Mouse (Mus musculus): ENCODE measurements around the gene Zfp866. TPM values are rescaled to one million over a fixed set of nuclear protein-coding genes. Genes with fewer than 3 reads are reported as not detected.

The Zfp866 gene
- 0.07 and 0.09 TPM in 2 replicates for polyA plus RNA-seq (2012)

- no peak for TF ChIP-seq GATA1 (IDR thresholded peaks at IDR 0.05; ENCODE audit: low read length)
- no peaks in the 10 kb centered on the region for H3K27me3 ChIP-seq (ENCODE audit: control insufficient read depth)
These were observed at the start of gene Zfp866, which contains the start of gene Atp13a1 for GRCm38 (mm10) chr8:69790773-69791367. Gene Zfp866, minus strand, starts transcription at chr8:69791178. Gene Atp13a1, plus strand, starts transcription at chr8:69791163.

GRCm38 (mm10) chr8:69837057-69837682, 46.2 kb upstream of the Zfp866 start:
- no peak overlapping the region for H3K4me3 ChIP-seq (replicated peaks)
- no peaks in the 10 kb centered on the region for H3K36me3 ChIP-seq (ENCODE audit: control insufficient read depth)
- peaks cover 11% of the 10 kb centered on the region for H3K27me3 ChIP-seq (ENCODE audit: control insufficient read depth)
- H3K9me3 ChIP-seq (ENCODE audit: control insufficient read depth, low read length): no peaks in the 10 kb centered on the region
- TF ChIP-seq GATA1 (IDR thresholded peaks at IDR 0.05; ENCODE audit: low read length): no peak
- no peak for TF ChIP-seq TAL1 (IDR thresholded peaks at IDR 0.05; ENCODE audit: low read length)
- peaks cover 10% of the 10 kb centered on the region for H3K4me1 ChIP-seq (ENCODE audit: control insufficient read depth)

More at GRCm38 (mm10) chr8:69790773-69791367, at the start of gene Zfp866, which contains the start of gene Atp13a1:
- Histone ChIP-seq H3K4me3 (replicated peaks) (peak within 1 kb of the TSS; percentile 100), H3K9me3 (ENCODE audit: control insufficient read depth, low read length) (no peaks in the 10 kb centered on the region), H3K36me3 (ENCODE audit: control insufficient read depth) (peaks cover 38% of the 10 kb centered on the region), H3K4me1 (ENCODE audit: control insufficient read depth) (peaks cover 40% of the 10 kb centered on the region)

GRCm38 (mm10) chr8:69832298-69832853, 41.4 kb upstream of the Zfp866 start, which contains the start of gene Pbx4:
Gene Pbx4, plus strand, starts transcription at chr8:69832491.
- H3K36me3 ChIP-seq (ENCODE audit: control insufficient read depth): no peaks in the 10 kb centered on the region
- H3K9me3 ChIP-seq (ENCODE audit: control insufficient read depth, low read length): no peaks in the 10 kb centered on the region
- H3K4me1 ChIP-seq (ENCODE audit: control insufficient read depth): peaks cover 13% of the 10 kb centered on the region
- TF ChIP-seq TAL1 (IDR thresholded peaks at IDR 0.05; ENCODE audit: low read length) (no peak), GATA1 (IDR thresholded peaks at IDR 0.05; ENCODE audit: low read length) (peak; percentile 51; the same call in 1 of the 2 replicates)
- H3K4me3 ChIP-seq (replicated peaks): peak within 1 kb of the TSS; percentile 72
- H3K27me3 ChIP-seq (ENCODE audit: control insufficient read depth): peaks cover 11% of the 10 kb centered on the region

GRCm38 (mm10) chr8:69826371-69826770, 35.4 kb upstream of the Zfp866 start:
- H3K27me3 ChIP-seq (ENCODE audit: control insufficient read depth): peaks cover 13% of the 10 kb centered on the region
- no peak overlapping the region for H3K4me3 ChIP-seq (replicated peaks)
- TF ChIP-seq GATA1 (IDR thresholded peaks at IDR 0.05; ENCODE audit: low read length): no peak
- TF ChIP-seq TAL1 (IDR thresholded peaks at IDR 0.05; ENCODE audit: low read length): no peak
- no peaks in the 10 kb centered on the region for H3K9me3 ChIP-seq (ENCODE audit: control insufficient read depth, low read length)
- H3K4me1 ChIP-seq (ENCODE audit: control insufficient read depth): peaks cover 12% of the 10 kb centered on the region
- H3K36me3 ChIP-seq (ENCODE audit: control insufficient read depth): no peaks in the 10 kb centered on the region; the same call in 1 of the 2 replicates

- Histone ChIP-seq H3K4me3 (replicated peaks) (peak within 1 kb of the TSS; percentile 56), H3K27me3 (ENCODE audit: control insufficient read depth) (peaks cover 13% of the 10 kb centered on the region), H3K9me3 (ENCODE audit: control insufficient read depth, low read length) (no peaks in the 10 kb centered on the region), H3K36me3 (ENCODE audit: control insufficient read depth) (peaks cover 4% of the 10 kb centered on the region), H3K4me1 (ENCODE audit: control insufficient read depth) (peaks cover 12% of the 10 kb centered on the region)
- TF ChIP-seq GATA1 (IDR thresholded peaks at IDR 0.05; ENCODE audit: low read length) (no peak), TAL1 (IDR thresholded peaks at IDR 0.05; ENCODE audit: low read length) (no peak)
These were observed 31.6 kb upstream of the Zfp866 start, which contains the start of gene Lpar2 for GRCm38 (mm10) chr8:69822386-69823191. Gene Lpar2, plus strand, starts transcription at chr8:69822429.

GRCm38 (mm10) chr8:69821971-69822385, 31.0 kb upstream of the Zfp866 start:
- H3K9me3 ChIP-seq (ENCODE audit: control insufficient read depth, low read length): no peaks in the 10 kb centered on the region
- H3K36me3 ChIP-seq (ENCODE audit: control insufficient read depth): peaks cover 9% of the 10 kb centered on the region
- H3K27me3 ChIP-seq (ENCODE audit: control insufficient read depth): peaks cover 13% of the 10 kb centered on the region
- peak overlapping the region; percentile 56 for H3K4me3 ChIP-seq (replicated peaks)
- peaks cover 12% of the 10 kb centered on the region for H3K4me1 ChIP-seq (ENCODE audit: control insufficient read depth)
- TF ChIP-seq GATA1 (IDR thresholded peaks at IDR 0.05; ENCODE audit: low read length) (no peak), TAL1 (IDR thresholded peaks at IDR 0.05; ENCODE audit: low read length) (no peak)

GRCm38 (mm10) chr8:69820466-69820865, 29.5 kb upstream of the Zfp866 start:
- Histone ChIP-seq H3K4me3 (replicated peaks) (no peak overlapping the region), H3K27me3 (ENCODE audit: control insufficient read depth) (peaks cover 13% of the 10 kb centered on the region), H3K4me1 (ENCODE audit: control insufficient read depth) (peaks cover 12% of the 10 kb centered on the region), H3K36me3 (ENCODE audit: control insufficient read depth) (peaks cover 13% of the 10 kb centered on the region), H3K9me3 (ENCODE audit: control insufficient read depth, low read length) (no peaks in the 10 kb centered on the region)
- TF ChIP-seq TAL1 (IDR thresholded peaks at IDR 0.05; ENCODE audit: low read length) (no peak), GATA1 (IDR thresholded peaks at IDR 0.05; ENCODE audit: low read length) (no peak)

- no peaks in the 10 kb centered on the region for H3K9me3 ChIP-seq (ENCODE audit: control insufficient read depth, low read length)
- no peaks in the 10 kb centered on the region for H3K4me1 ChIP-seq (ENCODE audit: control insufficient read depth)
- no peaks in the 10 kb centered on the region for H3K27me3 ChIP-seq (ENCODE audit: control insufficient read depth)
- no peak for TF ChIP-seq TAL1 (IDR thresholded peaks at IDR 0.05; ENCODE audit: low read length)
- no peak for TF ChIP-seq GATA1 (IDR thresholded peaks at IDR 0.05; ENCODE audit: low read length)
- no peak overlapping the region for H3K4me3 ChIP-seq (replicated peaks)
- H3K36me3 ChIP-seq (ENCODE audit: control insufficient read depth): peaks cover 15% of the 10 kb centered on the region
These were observed 24.4 kb upstream of the Zfp866 start for GRCm38 (mm10) chr8:69815396-69815795.

All from erythroblast, embryonic 14.5 days (primary cell).